Mouse (Mus musculus) cerebellum, adult 18-20 months (tissue): Measurements from ENCODE around the gene Xrra1.
A peak's percentile ranks its signal among the peaks of the same experiment; 100 is the strongest.
"Not testable (repeated sequence)": the region's sequence is repeated elsewhere in the genome, so short reads cannot be mapped to it uniquely, and the experiment has no call there.

ENCODE experiments used
- DNase-seq, 2 experiments: peaks; one replicate each; pipeline ENCODE4 v3.0.0; 2021

Gene Xrra1

DNA sequence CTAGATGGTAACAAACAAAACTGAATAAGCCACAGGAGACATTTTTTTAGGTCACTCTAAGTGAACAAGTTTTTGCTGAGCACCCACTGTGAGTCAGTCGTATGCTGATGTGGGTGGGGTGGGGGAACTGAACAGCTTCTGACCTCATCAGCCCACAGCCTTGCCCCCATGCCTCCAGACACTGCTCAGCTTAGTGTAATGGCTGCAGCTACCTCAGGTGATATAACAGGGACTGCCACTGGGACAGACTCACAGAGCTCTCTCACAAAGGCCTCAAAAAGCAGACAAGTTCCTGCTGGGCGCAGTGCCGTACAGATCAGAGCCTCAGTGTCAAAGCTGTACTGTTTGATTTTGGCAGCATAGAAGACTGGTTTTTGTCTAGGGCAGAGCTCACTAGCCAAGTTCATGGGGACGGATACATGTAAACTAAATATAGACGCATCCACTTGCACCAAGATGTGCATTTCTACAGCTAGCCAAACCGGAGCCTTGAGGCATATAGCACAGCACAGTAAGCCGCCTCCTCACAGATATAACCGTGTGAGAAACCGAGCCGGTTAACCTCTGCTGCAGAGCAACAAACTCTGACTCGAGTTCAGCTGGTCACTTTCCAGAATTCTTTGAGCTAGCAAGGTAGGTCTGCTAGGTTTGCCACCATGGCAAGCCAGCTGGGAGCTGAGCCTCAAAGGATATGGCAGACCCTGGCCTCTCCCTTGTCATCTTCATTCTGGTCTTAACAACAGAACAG lies 44.2 kb downstream of the Xrra1 start:
- no peak for DNase-seq

DNA sequence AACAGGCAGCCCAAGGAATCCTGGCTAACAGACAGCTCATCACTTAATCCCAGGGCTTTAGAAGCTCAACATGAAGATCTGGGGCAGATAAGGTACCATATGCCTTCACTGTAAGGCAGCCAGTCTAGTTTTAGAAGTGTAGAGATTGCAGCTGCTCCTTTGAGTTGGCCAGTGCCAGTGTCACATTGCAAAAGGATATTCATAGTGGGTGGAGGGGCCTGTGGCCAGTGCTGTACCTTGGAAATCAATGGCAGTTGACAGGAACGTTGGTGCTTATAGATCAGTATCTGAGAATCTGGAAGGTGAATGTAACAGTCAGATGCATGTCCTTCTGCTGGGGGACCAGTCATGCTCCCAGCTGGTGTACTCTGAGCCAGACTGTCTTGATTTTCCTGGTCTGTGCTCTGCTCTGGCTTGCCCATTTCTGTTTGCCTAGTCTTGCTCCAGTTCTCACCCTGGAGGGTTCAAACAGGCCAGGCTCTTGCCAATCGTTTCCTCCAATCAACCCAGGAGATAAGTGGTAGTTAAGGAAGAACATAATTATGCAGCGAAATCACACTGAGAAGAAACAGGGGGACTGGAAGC lies 45.6 kb downstream of the Xrra1 start:
- no peak for DNase-seq

DNA sequence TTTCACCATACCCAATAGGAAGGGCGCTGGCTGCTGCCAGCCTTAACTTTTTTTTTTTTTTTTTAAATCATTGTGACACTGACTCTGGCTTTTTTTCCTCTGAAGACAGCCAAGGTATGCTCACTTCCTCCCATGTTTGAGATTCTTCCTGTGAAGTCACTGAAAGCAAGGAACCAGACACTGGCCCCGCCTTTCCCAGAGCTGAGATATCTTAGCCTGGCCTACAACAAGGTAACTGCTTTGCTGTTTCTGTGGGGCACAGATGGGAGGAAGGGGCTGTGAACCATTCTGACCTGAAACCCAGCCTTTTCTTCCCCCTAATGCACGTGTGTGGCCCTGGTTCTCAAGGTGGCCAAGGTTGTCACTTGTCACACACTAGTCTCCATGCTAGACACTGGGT lies 47.4 kb downstream of the Xrra1 start:
- DNase-seq = no peak

DNA sequence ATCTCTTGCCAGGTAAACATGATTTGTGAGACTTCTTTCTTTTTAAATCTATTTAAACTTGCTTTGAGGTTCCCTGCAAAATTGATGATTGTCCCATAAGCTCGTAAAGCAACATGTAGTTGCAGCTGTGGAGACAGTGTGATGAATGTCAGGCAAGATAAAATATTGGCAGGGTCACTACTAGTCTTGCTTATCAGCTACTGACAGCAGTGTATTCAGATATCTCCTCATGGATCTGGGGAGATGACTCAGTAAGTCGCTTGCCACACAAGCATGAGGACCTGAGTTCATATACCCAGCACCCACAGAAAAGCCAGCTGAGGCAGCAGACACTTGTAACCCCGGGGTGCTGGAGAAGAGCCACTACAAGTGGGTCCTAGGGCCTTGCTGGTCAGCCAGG lies 48.5 kb downstream of the Xrra1 start:
- DNase-seq = no peak

DNA sequence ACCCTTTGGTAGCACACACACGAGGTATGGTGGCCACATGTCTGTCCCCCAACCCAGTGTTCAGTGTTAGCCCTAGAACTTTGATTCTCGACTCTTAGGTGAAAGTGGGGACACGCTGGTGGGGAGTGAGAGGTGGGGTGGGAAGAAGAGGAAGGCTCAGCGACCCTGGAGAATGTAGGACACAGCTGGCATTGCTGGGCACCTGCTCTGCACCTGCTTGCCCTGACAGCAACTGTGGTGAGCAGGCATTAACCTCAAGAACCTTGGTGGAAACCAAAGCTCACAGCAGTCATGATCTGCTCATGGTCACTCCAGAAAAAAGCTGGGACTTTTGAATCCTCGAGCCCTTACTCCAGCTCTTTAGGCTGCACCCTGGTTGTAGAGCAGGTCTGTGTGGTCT lies 52.1 kb downstream of the Xrra1 start:
- DNase-seq = no peak

DNA sequence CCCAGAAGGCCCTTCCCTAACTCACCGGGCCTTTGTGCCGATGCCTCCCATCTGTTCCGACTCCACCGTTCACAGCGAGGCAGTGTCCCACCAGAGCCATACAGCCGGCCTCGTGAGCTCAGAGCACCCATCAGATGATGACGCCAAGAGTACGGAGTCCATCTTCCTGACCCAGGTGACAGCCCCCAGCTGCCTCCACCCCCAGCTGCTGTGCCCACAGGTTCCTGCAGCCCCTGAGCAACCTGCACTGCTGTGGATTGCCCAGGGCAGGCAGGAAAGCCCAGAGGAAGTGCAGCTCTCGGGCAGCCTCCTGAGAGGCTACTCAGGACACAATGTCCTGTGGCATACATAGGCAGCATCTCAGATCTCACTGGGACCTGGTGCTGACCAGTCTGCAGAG lies 55.4 kb downstream of the Xrra1 start:
- DNase-seq = no peak

DNA sequence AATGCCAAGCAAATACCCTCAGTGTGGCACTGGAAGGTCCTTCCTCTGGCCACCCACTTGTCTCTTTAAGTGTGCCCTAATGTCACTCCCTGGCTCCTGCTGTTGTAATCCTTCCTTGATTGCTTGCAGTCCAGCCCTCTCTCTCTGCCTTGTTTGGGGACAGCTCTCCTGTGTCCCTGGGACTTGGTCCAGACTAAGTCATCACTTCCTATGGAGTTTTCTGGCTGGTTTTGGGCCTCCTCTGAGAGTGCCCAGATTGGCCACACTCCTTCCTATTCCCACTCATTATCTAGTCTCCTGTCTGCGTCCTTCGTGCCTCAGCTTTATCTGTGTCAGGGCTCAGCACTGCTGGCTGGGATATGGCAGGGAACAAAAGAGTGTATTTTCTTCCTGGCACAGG lies 56.6 kb downstream of the Xrra1 start:
- no peak for DNase-seq

DNA sequence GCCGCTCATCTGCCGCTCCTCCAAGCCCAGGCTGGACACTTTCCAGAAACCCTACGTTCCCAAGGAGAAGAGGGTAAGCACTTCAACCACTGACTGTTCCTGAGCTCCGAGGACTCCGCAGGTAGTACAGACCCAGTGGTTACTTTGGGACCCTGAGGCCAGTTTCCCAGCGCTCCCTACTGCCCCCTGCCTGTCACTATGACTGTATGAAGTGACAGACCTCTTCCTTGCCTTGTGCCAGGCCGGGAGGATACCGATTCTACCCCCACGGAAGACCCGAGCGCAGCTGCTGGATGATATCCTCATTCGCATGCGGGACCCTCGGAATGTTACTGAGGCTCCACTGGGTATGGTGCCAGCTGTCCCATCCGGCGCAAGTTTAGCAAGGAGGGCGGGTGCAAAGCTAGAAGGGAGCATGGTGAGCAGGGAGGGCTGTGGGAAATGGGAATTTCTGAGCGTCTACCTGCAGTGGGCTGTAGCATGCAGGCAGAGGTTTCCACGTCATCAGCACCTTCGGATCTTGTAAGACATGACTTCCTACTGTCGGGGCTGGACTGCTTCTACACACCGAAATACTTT lies 57.9 kb downstream of the Xrra1 start:
- DNase-seq = peak; percentile 51 to 65

DNA sequence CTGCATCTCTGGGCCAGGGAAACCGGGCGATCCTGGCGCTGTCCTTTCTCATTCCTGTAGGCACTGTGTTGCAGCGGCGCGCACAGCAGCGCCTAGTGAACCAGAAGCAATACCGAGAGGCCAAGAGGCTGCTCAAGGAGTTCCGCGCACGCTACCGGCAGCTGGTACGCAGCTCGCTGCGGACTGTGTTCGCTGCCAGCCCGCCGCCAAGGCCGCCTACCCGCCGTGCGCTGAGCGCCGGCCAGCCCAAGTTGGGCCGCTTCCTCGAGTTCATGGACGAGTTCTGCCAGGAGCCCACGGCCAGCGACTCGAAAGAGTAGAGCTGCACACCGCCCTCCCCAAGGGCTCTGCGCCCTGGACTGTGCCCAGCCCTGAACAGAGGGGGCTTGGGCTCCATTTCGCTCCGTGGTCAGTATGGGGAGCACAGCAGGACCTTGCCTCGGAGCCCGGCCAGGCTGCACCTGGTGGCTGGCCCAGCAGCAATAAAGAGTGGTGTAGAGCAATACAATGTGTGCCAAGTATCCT lies 58.5 kb downstream of the Xrra1 start:
- DNase-seq = peak; percentile 53 to 70

DNA sequence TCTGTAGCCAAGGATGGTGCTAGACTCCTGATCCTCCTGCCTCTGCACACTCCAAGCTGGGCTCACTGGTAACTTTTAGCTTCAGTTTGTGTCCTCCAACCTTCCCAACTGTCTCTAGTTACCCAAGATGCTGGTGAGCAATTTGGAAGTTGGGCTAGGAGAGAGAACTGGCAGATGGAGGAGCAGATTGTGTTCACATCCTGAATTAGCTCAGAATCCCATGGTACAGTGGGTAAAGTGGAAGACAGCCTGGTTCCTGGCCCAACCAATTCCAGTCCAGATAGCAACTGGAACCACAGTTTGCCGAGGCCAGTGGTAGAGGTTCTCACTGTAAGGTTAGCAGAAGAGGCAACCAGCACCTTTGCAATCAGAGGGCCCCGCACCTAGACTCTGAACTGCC lies 60.2 kb downstream of the Xrra1 start:
- DNase-seq = peak in 1 of 2 experiments; percentile 25

DNA sequence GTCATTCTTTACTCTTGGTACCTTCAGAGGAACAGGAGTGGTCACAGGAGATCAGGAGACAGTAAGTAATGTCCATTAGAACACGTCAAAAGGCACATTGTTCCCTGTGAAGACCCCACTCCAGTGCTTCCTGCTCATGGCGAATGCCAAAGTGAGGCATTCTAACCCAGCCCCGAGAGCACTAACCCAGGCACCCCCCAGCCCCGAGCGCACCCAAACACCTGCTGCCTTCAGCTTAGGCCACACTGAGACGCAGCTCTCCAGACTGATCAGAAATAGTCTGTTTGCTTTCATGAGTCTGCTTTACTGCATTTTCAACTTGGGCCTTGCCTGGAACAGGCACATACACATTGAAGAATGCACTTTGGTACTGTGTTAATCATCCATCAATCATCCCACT lies 61.1 kb downstream of the Xrra1 start:
- no peak for DNase-seq

DNA sequence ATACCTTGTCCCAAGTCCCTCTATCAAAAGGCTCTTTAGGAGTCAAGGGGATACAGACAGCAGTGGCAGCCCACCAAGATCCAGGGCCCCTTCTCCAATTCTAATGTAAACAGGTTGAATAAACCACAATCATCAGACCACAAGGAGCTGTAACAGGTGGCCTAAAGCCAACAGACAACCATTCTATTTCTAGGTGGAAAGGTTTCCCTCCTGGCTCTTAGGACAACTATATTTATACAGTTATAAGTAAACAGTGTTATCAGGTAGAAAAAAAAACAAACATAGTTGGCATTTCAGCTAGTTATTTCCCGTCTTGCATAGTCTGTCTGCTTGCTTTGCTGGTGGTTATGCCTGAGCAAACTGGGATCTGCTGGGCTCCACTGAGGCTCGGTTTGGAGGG lies 61.5 kb downstream of the Xrra1 start:
- DNase-seq = no peak

DNA sequence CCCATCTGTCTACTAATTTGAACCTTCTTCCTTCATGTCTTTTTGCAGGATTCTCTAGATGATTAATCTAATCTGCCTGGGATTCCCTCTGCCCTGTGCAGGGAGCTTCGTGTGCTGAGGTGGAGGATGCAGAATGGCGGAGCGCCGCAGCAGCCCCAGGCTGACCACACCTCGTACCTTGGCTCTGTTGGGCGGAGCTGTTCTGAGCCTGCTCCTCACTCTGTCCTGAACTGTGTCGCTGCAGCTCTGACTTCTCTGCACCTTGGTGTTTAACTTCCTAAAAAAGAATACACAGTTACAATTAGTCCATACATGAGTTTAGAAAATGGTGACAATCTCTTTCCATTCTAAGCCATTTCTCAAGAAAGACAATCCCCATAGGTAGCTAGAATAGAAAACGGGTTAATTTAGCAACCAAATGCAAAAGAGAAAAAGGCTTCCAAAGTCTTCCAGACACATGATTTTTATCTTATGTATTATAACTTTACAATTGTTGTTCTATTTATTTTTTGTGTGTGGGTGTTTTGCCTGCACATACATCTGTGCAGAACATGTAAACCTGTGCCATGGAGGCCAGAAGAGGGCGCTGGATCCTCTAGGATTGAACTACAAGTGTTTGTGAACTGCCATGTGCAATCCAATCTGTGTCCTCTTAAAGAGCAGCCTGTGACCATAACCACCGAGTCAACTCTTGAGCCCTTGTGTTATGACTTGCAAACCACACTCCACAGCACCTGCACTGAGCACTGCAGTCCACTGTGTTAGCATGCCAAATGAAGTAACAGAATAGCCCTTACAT lies 68.2 kb downstream of the Xrra1 start:
- peak; percentile 82 to 83 for DNase-seq

DNA sequence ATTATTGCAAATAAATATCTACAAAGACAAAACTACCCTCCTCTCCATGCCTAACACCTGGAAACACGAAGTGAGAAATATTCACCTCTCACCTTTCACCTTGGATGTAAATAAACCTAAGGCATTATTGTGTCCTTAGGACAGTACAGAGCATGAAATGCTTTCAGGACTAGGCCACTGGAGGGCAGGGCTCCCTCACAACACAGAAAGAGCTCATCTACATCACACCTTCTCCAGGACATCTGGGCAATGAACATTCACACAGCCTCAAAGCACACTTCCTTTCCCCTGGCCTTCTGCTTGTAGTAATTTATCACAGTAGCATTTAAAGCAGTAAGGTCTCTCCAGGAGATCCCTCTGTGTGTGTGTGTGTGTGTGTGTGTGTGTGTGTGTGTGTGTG lies 76.8 kb downstream of the Xrra1 start:
- peak in 1 of 2 experiments; percentile 35 for DNase-seq

DNA sequence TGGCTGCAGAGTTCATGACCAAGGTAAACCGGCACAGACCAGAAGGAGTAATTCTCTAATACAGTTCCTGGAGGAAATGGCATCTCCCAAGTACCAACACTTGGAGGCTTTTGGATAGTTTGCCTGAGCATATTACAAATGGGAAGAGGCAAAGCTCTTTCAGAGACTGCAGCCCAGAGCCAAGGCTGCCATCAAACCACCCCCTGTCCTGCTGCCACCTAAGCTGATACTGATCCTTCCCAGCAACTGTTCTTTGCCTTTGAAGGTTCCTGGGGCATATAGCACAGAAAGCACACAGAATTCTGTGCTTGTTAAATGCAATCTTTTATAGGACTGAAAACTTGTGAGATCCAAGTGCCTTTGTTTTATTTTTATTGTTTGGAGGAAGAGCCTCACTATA lies 81.8 kb downstream of the Xrra1 start:
- no peak for DNase-seq

DNA sequence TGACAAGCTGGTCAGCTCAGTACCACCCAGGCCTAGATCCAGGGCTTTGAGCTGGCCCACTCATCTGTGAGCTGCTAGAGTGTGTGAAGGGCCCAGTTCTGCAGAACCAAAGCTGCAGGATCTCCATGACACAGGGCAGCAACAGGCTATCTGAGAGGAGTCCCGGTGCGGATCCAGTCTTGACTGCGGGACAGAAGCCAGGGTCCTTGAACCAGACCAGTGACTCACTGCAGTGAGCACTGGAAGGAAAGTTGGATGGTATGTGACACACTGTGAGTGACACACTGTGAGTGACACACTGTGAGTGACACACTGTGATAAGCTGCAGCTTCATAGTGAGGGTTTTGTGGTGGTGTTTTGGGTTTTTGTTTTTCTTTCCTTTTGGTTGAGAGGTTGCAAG lies 85.6 kb downstream of the Xrra1 start:
- no peak for DNase-seq

DNA sequence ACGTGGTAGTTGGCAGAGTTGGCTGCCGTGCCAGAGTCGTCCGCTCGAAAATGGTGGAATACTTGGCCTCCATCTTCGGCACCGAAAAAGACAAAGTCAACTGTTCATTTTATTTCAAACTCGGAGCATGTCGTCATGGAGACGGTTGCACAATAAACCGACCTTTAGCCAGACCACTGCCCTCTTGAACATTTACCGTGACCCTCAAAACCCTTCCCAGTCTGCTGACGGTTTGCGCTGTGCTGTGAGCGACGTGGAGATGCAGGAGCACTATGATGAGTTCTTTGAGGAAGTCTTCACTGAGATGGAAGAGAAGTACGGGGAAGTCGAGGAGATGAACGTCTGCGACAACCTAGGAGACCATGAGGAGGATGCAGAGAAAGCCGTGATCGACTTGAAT lies 86.1 kb downstream of the Xrra1 start:
- not testable (repeated sequence) for DNase-seq

DNA sequence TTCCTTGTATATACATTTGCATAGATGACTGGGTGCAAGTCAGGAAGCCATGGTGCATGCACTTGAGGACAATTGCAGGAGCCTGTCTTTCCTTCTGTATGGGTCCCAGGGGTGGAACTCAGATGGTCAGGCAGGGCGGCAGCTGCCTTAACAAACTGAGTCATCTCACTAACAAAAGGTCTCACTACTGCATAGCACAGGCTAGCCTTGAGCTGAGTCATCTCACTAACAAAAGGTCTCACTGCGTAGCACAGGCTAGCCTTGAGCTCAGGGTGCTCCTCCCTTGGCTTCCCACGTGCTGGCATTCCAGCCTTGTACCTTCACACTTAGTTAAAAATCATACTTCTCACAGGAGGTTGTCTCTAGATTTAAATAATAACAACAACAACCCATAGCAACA lies 87.0 kb downstream of the Xrra1 start:
- DNase-seq = no peak

DNA sequence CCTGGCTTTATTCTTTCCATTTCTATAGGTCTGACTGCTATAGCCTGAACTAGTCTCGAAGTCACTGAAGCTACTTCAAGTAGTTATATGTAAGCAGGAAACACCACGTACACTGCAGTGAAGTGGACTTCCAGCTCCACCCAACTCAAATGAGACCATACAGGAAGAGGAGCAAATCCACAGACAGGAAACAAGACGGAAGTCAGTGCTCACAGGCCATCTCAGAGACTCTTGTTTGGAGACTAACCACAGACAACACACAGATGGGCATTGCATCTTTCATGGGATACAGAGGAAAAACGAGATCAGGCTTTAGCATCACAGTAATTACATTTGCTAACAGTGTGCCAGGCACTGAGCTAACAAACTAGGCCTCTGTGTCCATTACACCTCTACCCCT lies 87.4 kb downstream of the Xrra1 start:
- DNase-seq = no peak

DNA sequence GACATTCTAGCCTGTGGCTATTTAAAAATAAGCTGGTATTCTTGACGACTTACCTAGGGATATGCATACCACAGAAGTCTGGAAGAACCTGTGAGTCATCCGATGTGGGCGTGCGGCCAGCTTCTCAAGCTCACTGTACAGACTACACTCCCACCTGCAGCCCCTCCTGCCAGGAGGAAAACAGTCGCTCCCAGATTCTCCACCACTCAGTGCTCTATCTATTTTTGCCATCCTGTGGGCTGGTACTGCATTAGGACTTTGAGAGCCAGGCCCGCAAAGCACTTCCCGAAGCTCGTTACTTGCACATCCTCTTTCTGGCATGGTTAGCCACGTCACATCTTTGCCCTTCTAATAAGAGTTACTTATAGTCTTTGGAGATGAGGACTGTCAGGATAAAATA lies 88.4 kb downstream of the Xrra1 start:
- DNase-seq = peak; percentile 66 to 67

DNA sequence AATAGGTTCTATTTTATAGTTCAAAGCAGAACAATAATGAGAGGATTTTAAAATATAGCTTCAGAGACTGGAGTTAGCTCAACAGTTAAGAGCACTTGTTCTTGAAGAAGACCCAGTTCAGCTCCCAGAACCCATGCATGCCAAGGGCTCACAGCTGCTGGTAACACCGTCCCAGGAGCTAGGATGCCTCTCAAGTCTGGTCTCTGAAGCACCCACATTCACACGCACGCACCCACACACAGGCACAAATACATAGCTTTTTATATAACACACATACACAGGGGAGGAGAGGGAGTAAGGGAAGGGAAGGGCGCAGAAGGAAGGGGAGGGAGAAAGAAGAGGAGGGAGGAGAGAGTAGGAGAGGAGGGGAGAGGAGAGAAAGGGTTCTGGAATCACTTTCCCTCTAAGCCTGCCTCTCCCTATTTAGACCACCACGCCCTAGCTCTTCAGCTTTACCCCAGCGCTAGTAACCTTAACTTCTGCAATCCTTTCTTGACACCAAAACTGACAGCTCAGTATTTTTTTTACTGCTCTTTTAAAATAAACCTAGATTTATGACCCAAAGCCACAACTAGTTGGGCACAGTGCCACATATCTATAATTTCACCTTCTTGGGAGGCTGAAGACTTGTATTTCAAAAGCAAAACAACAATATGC lies 94.7 kb downstream of the Xrra1 start:
- DNase-seq = no peak

DNA sequence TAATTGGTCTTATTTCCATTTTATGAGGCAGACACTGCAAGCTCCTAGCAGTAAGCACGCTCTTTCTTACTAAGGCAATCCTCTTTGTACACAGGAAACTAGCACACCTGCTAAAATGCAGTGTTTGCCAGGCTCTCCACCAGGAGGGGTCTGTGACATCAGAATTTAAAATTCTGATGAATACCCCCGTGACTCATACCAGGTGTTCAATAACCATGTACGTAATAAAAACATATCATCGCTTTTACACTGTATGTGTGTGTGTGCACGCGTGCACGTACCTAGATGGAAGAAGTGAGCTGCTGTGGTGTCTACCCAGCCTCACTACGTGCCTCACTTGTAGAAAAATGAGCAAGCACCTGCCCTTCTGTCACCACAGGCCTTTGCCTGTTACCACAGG lies 95.3 kb downstream of the Xrra1 start:
- DNase-seq = no peak

DNA sequence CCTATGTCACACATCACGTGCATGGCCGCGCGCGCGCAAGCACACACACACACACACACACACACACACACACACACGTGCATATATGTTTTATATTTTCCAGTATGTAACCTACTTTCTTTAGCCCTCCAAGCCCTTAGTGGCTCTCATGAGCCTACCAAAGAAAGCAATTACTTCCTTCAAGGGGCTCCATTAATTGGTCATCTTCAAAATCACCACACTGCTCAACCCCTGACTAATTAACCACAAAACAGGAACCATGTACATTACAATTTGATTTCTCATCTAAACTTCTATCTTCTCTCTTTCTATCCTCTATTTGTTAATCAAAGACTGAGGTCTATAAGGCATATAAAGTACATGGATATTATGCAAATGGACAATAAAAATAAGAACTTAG lies 97.2 kb downstream of the Xrra1 start:
- DNase-seq = no peak
